Mouse (Mus musculus): ENCODE measurements around the gene Creld1. TPM values are rescaled to one million over a fixed set of nuclear protein-coding genes. Genes with fewer than 3 reads are reported as not detected.
A peak's percentile ranks its signal among the peaks of the same experiment; 100 is the strongest.

The Creld1 gene
- total RNA-seq, 2 experiments from 2014 or later = 55.9 to 58.0 TPM

DNA sequence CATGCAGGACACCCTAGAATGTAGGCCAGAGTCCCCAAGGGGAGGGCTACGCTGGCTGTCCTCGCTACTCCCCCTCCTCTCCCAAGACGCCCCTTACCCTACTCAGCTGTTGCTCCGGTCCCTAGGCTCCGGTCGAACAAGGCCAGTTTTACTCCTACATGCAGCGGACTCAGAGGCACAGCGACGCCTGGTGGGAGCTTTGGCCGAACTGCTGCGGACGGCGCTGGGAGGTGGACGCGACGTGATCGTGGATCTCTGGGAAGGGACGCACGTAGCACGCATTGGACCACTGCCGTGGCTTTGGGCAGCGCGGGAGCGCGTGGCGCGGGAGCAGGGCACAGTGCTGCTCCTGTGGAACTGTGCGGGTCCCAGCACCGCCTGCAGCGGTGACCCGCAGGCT lies 13.7 kb upstream of the Creld1 start:
- peak; percentile 82 to 89 for DNase-seq

DNA sequence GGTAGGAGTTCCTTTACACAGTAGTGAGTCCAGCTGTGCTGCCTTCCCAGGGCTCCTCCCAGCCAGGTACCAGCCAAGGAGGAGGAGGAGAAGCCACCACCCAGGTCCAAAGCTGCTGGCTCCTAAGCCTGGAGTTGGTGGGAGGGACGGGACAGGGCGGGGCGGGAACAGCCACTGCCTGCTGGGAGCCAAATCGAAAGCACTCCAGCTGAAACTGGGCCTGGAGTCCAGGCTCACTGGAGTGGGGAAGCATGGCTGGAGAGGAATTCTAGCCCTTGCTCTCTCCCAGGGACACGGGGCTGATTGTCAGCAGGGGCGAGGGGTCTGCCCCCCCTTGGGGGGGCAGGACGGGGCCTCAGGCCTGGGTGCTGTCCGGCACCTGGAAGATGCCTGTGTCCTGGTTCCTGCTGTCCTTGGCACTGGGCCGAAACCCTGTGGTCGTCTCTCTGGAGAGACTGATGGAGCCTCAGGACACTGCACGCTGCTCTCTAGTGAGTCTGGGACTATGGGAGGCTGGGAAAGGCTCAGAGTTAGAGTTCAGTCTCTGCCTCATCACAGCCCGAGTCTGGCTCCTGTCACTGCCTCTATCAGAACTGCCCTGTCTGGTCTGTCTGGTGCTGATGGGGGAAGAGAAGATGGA lies 11.7 kb upstream of the Creld1 start, which contains the start of gene Il17rc:
Gene Il17rc (plus strand): TSS at position 131 of the 640 bp plus-strand sequence.
- DNase-seq = peak; percentile 62 to 78

DNA sequence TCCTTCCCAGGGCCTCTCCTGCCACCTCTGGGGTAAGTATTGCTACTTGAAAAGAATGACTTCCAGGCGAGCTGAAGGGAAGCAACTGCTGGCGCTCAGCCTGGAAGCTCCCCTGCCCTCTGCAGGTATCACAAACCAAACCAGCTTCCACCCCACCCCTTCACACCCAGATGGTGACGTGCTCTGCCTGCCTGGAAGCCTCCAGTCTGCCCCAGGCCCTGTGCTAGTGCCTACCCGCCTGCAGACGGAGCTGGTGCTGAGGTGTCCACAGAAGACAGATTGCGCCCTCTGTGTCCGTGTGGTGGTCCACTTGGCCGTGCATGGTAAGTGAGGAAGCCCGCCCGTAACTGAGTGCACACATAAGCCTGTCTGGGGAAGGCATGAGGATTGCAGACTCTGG lies 11.0 kb upstream of the Creld1 start:
- no peak for DNase-seq

DNA sequence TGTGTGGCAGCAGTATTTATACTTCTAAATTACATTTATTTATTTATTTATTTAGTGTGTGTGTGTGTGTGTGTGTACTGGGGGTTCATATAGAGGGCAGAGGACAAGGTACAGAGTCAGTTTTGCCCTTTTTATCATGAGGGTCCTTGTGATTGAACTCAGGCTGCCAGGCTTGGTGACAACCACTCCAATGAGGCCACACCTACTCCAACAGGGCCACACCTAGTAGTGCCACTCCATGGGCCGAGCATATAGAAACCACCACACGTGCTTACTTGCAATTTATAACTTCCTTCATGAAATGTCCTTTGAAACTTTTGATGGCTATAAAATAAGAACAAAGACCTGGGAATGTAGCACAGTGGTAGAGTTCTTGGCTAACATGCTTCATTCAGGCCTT lies 9.9 kb upstream of the Creld1 start:
- DNase-seq = no peak

DNA sequence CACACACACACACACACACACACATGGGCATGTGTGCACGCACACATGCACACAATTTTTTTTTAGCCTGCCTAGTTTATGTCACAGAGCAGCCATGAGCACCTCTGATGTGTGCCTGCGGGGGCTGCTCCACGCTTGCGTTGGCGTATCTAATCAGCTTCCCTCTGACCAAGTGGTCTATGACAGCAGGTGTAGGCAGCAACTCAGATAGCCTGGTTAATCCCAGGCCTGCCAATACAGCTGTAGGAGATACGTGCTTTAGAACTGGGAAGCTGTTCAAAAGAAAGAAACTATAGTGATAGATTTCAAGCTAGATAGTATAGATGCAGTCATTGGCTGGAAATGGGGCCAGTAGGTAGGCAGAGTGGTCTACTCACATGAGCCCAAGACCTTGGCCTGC lies 9.4 kb upstream of the Creld1 start:
- DNase-seq = no peak

DNA sequence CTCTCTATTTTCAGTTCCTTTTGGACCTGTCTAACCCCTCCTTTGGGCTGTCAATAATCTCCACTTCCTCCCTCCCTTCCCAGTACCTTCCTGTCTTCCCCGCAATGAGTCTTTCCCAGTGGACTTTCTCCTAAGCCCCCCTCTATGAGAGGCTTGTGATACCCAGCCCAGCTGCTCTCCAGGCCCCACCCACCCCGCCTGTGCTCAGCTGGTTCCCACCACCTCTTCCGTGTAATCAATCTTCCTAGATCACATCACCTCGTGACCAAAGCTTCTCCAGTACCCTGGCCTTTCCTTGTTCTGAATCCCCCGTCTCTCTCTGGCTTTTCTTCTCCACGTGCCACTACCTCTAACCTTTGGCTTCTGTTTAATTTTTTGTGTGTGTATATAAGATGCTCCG lies 5.7 kb upstream of the Creld1 start:
- no peak for DNase-seq

DNA sequence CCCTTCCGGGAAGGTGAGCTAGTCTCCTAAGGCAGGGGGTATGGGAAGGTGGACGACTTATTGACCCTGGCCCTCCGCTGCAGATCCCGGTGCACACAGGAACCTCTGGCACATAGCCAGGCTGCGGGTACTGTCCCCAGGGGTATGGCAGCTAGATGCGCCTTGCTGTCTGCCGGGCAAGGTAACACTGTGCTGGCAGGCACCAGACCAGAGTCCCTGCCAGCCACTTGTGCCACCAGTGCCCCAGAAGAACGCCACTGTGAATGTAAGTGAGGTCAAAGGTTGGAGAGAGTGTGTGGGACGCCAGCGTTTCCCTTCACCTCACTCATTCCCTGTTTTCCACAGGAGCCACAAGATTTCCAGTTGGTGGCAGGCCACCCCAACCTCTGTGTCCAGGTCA lies 4.2 kb upstream of the Creld1 start:
- DNase-seq = peak in 1 of 2 experiments; percentile 30

DNA sequence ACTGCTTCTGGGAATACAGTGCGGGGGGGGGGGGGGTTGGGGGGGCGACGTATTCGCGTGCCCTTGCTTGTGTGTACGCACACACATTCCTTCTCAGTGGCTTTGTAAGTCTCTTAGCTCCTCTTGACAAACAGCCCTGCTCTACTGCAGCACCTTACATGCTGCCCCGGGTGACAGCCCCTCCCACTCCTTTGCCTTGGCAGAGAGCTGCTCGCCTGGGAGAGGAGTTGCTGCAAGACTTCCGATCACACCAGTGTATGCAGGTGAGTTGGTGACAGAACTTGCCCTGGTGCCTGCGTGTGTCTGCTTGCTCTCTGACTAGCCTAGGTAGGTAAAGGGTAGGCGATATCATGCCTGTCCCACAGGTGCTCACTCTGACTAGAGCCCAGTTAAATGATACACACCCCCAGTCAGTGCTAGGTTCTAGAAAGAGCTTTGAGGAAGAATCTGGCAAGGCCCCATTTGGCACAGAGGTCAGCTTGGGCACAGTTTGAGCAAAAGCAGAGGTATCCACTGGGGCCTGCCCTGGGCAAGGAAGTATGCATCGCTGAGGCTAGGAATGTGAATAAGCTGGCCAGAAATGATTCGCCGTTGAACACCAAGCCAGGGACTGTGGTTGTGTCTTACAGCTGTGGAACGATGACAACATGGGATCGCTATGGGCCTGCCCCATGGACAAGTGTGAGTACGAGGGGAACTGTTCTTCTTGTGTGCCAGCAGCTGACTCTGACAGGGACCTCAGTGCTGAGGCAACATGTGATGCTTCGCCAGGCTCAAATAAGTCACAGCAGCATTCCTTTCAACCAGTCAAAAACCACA lies 2.3 kb upstream of the Creld1 start:
- DNase-seq = peak in 1 of 2 experiments; percentile 69

DNA sequence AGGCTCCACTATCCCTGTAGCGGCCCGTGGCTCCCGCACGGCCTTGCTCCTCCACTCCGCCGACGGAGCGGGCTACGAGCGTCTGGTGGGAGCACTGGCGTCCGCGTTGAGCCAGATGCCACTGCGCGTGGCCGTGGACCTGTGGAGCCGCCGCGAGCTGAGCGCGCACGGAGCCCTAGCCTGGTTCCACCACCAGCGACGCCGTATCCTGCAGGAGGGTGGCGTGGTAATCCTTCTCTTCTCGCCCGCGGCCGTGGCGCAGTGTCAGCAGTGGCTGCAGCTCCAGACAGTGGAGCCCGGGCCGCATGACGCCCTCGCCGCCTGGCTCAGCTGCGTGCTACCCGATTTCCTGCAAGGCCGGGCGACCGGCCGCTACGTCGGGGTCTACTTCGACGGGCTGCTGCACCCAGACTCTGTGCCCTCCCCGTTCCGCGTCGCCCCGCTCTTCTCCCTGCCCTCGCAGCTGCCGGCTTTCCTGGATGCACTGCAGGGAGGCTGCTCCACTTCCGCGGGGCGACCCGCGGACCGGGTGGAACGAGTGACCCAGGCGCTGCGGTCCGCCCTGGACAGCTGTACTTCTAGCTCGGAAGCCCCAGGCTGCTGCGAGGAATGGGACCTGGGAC lies 509 bp upstream of the Creld1 start:
- peak; percentile 57 to 63 for DNase-seq

DNA sequence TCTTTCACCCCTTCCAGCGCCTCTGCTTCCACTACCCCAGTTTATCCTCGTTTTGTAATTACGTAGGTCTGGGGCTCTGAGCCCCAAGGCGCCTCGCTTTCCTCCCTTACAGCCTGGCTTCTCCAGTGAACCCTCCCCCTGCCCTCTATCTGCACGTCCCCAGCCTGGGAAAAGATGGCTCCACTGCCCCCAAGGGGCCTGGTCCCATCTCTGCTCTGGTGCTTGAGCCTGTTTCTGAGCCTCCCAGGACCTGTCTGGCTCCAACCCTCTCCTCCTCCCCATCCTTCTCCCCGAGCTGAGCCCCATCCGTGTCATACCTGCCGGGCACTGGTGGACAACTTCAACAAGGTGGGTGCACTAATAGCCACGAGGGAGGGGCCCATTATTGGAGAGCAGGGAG lies 632 bp downstream of the Creld1 start:
- peak; percentile 25 to 34 for DNase-seq

DNA sequence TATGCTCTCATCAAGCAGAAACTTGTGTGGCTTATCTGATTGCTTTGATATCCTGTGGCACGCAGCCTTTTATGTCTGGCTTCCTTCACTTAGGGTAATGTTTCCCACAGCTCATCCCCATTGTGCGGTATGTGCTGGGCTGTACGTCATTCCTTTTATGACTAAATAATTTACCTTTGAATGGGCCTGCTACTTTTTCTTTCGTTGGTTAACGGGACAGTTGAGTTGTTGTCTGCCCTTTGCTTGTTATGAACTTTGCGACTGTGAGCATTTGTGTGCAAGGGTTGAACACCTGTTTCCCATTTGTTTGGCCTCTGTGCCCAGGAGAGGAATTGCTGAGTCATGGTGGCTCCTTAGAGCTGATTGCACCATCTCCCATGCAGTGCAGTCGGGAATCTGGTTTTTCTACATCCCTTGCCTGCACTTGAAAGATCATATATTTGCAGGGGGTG lies 4.1 kb downstream of the Creld1 start:
- DNase-seq = peak in 1 of 2 experiments; percentile 36

DNA sequence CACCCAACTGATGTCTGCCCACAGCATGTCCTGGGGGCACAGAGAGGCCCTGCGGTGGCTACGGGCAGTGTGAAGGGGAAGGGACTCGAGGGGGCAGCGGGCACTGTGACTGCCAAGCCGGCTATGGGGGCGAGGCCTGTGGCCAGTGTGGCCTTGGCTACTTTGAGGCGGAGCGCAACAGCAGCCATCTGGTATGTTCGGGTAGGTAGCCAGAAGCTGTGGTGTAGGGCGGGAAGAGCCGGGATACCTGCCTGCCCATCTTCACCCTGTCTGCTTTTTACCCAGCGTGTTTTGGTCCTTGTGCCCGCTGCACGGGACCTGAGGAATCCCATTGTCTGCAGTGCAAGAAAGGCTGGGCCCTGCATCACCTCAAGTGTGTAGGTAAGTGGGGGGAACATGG lies 6.3 kb downstream of the Creld1 start:
- DNase-seq = no peak

DNA sequence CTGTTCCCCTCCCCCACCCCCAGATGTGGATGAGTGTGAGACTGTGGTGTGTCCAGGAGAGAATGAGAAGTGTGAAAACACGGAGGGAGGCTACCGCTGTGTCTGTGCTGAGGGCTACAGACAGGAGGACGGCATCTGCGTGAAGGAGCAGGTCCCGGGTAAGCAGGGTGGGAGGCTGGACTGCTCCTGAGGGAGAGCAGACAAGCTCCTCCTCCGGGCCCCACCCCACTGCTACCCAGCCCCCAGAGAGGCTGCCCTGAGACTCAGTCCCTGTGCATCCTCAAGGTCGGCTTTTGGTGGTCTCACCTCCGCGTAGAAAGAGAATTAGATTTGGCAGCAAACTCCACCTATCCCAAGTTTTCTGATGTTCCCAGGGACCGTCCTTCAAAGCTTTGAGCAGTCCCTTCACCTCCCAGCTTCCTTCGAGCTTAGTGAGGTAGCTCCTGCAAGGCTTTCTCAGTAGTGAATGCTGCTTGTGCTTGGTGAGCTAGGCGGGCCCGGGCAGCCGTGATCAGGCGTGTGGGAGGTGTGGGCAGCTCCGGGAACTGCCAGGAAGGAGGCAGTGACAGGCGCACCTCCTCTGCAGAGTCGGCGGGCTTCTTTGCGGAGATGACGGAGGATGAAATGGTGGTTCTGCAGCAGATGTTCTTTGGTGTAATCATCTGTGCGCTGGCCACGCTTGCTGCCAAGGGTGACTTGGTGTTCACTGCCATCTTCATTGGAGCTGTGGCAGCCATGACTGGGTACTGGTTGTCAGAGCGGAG lies 9.2 kb downstream of the Creld1 start:
- no peak for DNase-seq

DNA sequence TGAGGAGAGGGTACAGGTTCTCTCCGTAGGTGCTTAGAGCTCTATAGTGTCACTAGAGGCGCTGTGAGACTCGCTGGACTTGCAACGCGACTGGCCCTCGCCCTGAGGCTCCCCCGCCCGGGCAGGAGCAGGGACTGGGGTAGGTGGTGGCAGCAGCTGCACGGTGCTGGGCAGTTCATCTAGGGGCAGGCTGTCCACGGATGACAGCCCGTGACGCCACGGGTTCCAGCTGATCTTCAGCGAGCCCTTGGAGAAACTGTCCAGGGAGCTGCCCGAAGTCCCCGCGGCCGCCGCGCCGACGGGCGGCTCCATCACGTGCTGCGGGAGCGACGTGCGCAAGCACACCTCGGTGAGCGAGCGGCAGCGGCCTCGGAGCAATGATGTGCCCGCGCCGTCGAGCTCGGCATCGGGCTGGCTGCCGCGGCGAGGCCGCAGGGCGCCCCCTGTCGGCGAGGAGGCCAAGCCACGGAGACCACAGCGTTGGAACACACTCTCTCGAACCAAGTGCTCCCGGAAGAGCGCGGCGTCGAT lies 11.2 kb downstream of the Creld1 start:
- peak; percentile 85 to 91 for DNase-seq

DNA sequence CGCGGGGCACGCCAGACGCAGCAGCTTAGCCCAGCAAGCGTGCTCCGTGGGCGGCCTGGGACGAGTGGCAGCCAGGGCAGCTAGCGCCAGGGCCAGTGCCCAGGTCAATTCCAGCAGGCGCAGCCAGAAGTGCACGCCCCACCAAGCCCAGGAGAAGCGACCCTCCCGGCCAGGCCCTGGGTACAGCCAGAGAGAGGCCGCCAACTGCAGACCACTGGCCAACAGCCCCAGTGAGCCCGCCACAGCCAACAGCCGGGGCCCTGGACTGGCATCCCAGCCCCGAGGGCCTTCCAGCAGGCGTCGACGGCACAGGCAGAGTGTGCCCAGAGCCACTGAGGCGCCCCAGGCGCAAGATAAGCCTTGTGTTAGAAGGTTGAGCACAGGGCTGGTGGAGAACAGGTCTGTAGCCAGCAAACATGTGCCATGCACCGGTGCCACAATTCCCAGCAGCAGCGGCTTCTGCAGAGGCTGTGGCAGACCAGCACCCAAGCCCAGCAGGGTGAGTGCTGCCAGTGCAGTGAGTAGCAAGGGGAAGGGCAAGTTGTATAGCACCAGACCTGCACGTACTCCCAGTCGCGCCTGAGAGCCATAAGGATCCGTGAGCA lies 12.1 kb downstream of the Creld1 start:
- no peak for DNase-seq

DNA sequence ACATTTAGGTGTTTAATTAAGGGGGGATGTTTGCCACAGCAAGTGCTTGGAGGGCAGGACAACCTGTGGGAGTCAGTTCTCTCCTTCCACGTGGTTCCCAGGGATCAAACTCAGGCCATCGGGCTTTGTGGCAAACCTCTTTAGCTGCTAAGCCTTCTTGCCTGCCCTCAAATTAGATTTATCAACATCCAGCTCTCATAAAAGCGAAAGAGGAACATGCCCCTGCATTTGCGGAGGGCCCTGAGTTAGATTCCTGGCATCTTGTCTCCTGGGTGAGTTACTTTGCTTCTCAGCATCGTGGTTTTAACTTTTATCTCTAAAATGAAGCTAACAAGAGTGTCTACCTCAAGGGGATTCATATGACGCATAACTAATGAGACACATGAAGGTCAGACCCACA lies 16.2 kb downstream of the Creld1 start:
- DNase-seq = no peak

DNA sequence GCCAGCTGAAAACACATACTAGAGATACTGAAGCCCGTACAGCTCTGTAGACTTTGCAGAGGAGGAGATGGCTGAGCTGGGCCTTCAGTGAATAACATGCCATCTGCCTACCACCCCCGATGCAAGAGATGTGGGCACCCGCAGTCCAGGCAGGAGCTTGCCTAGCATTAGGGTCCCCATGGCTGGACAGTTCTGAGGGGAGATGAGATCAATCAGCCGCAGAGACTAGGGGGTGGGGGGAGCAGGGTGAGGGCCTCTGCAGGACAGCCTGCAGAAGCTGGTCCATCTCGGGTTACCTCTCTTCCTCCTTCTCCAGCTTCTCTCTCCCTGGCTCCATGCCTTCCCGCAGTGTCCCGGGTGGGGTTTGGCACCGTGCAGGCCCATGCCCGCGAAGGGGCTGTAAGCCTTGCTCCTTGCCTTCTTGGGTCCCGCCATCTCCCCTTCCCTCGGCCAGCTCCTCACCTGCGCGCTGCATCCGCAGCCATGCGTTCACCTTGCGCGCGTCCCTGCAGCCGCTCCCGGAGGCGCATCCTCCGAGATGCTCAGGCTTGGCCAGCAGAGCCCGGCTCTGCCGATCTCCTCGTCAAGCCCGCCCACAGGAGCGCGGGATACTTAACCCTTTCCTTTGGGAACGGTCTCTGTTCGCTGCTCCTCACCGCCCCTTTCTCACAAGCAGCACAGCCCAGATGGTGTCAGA lies 18.4 kb downstream of the Creld1 start, which contains the start of gene Prrt3:
Gene Prrt3 (minus strand): TSS at position 544 of the 697 bp plus-strand sequence.
- no peak for DNase-seq

DNA sequence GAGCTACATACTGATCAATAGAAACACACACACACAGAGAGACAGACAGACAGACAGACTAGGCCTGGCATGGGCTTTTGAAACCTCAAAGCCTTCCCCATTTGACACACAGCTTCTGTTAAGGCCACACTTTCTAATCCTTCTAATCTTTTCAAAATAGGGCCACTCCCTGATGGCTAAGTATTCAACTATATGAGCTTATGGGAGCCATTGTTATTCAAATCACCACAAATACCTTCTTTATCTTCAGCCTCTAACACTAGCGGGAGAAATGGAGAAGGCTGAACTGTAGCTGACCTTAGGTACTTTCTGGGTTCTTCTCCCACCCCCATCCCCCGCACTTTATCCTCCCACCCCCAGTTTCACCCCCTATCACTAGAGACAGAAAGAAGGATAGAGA lies 19.7 kb downstream of the Creld1 start:
- DNase-seq = no peak

DNA sequence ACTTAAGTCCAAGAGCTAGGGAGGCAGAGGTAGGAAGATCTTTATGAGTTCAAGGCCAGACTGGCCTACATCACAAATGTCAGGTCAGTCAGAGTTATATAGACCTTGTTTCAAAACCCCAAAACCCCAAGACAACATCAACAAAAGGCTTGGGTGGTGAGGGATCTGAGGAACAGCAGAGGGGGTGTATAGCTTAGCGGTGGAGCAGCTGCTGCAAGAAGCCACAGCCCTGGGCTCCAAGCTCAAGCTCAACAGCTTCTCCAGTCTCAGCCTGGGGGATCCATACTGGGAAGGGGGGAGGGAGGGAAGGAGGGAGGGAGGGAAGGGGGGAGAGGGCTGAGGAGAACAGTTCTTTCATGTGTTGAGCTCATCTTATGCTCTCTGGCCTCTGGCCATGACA lies 22.6 kb downstream of the Creld1 start:
- no peak for DNase-seq

DNA sequence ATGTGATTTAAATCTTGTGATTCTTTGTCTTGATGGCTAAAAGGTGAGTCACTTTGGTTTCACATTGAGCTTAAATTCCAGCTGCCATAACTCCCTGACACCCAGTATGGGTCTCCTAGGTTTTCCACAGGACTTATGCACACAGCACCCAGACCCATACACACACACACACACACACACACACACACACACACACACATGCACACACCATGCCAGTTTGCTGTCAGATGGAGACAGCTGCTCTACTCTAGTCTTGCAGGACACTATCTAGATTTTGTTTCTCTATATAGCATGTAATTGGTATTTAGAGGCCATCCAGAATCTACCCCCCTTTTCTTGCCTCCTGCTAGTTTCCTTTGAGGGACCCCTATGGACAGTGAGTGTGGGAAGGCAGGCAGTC lies 24.0 kb downstream of the Creld1 start:
- DNase-seq = no peak
